Mouse (Mus musculus): ENCODE data around the gene Spc25. TPM values are rescaled to one million over a fixed set of nuclear protein-coding genes. Genes with fewer than 3 reads are reported as not detected.

Gene Spc25
- total and polyA plus RNA-seq, 2 experiments from 2014 or later, result 8.7 to 12.9 TPM

DNA sequence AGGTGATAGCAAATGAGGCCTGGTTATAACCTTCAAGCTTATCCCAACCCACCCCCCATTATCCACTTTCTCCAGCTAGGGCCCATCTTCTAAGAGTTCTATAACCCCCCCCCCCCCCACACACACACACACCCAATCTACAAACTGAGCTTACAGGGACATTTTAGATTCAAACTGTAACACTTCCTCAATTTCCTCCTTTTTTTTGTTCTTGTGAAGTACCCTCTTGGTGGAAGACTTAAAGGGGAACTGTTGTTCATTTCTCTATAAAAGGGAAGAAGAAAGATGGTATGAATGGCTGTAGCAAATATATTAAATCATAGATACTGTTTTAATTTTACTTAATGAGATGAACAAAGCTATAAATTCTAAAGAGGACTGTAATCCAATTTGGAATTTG lies 26.1 kb upstream of the Spc25 start:
- Histone ChIP-seq H3K27me3 (ENCODE audit: insufficient read depth, low read length) (no peaks in the 10 kb centered on the region), H3K9me3 (ENCODE audit: low read length) (no peaks in the 10 kb centered on the region), H3K27ac (ENCODE audit: low read depth, low read length) (no peak overlapping the region), H3K9ac (replicated peaks; ENCODE audit: low read length, poor library complexity, severe bottlenecking) (no peak overlapping the region), H3K36me3 (ENCODE audit: insufficient read depth, low read length) (no peaks in the 10 kb centered on the region), H3K4me3 (ENCODE audit: low read depth, low read length) (no peak overlapping the region), H3K4me1 (ENCODE audit: insufficient read depth, low read length) (no peaks in the 10 kb centered on the region), H3K4me2 (ENCODE audit: low read depth, low read length, poor library complexity, severe bottlenecking) (no peak overlapping the region)
- DNase-seq (ENCODE audit: low spot score) (no peak), ATAC-seq (ENCODE audit: low FRiP score) (no peak)
- TF ChIP-seq CTCF (IDR thresholded peaks at IDR 0.05), result no peak

- no peaks in the 10 kb centered on the region for H3K36me3 ChIP-seq (ENCODE audit: insufficient read depth, low read length)
- ATAC-seq (ENCODE audit: low FRiP score) (no peak), DNase-seq (ENCODE audit: low spot score) (no peak)
- no peak for TF ChIP-seq CTCF (IDR thresholded peaks at IDR 0.05)
- no peak overlapping the region for H3K27ac ChIP-seq (ENCODE audit: low read depth, low read length)
- 82% methylated on average over 2 of the region's 2 CpGs for WGBS
- H3K27me3 ChIP-seq (ENCODE audit: insufficient read depth, low read length), result no peaks in the 10 kb centered on the region
- H3K9ac ChIP-seq (replicated peaks; ENCODE audit: low read length, poor library complexity, severe bottlenecking), result no peak overlapping the region
- H3K4me2 ChIP-seq (ENCODE audit: low read depth, low read length, poor library complexity, severe bottlenecking), result no peak overlapping the region
- H3K4me3 ChIP-seq (ENCODE audit: low read depth, low read length), result no peak overlapping the region
- H3K4me1 ChIP-seq (ENCODE audit: insufficient read depth, low read length), result no peaks in the 10 kb centered on the region
- no peaks in the 10 kb centered on the region for H3K9me3 ChIP-seq (ENCODE audit: low read length)
These were observed 24.1 kb upstream of the Spc25 start for GRCm38 (mm10) chr2:69230137-69230536.

GRCm38 (mm10) chr2:69228635-69229034 lies 22.6 kb upstream of the Spc25 start:
- Histone ChIP-seq H3K27ac (ENCODE audit: low read depth, low read length) (no peak overlapping the region), H3K9me3 (ENCODE audit: low read length) (no peaks in the 10 kb centered on the region), H3K27me3 (ENCODE audit: insufficient read depth, low read length) (no peaks in the 10 kb centered on the region), H3K36me3 (ENCODE audit: insufficient read depth, low read length) (no peaks in the 10 kb centered on the region), H3K4me1 (ENCODE audit: insufficient read depth, low read length) (no peaks in the 10 kb centered on the region), H3K4me3 (ENCODE audit: low read depth, low read length) (no peak overlapping the region), H3K4me2 (ENCODE audit: low read depth, low read length, poor library complexity, severe bottlenecking) (no peak overlapping the region), H3K9ac (replicated peaks; ENCODE audit: low read length, poor library complexity, severe bottlenecking) (no peak overlapping the region)
- ATAC-seq (ENCODE audit: low FRiP score) (no peak), DNase-seq (ENCODE audit: low spot score) (no peak)
- no peak for TF ChIP-seq CTCF (IDR thresholded peaks at IDR 0.05)
- 41% methylated on average over 6 of the region's 6 CpGs for WGBS

DNA sequence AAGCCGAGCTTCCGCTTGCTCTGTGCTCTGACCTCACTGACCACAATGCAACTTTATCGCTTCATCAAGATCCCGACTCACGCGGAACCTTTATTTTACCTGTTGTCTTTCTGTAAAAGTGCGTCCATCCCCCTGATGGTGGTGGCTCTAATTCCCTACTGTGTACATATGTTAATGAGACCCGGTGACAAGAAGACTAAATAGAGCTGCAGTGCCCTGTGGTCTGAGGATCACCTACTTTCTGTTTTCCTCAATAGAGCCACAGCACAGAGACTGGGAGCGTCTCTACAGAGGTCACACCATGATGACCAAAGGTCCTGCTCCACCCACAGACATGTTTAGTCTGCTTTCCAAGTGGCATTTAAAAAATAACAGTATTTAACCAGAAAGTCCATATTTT lies 20.9 kb upstream of the Spc25 start:
- Histone ChIP-seq H3K27me3 (ENCODE audit: insufficient read depth, low read length) (no peaks in the 10 kb centered on the region), H3K4me3 (ENCODE audit: low read depth, low read length) (no peak overlapping the region), H3K27ac (ENCODE audit: low read depth, low read length) (no peak overlapping the region), H3K9me3 (ENCODE audit: low read length) (no peaks in the 10 kb centered on the region), H3K36me3 (ENCODE audit: insufficient read depth, low read length) (no peaks in the 10 kb centered on the region), H3K4me1 (ENCODE audit: insufficient read depth, low read length) (no peaks in the 10 kb centered on the region), H3K9ac (replicated peaks; ENCODE audit: low read length, poor library complexity, severe bottlenecking) (no peak overlapping the region), H3K4me2 (ENCODE audit: low read depth, low read length, poor library complexity, severe bottlenecking) (no peak overlapping the region)
- no peak for DNase-seq (ENCODE audit: low spot score)
- no peak for TF ChIP-seq CTCF (IDR thresholded peaks at IDR 0.05)
- WGBS, result 86% methylated on average over 9 of the region's 9 CpGs
- no peak for ATAC-seq (ENCODE audit: low FRiP score)

DNA sequence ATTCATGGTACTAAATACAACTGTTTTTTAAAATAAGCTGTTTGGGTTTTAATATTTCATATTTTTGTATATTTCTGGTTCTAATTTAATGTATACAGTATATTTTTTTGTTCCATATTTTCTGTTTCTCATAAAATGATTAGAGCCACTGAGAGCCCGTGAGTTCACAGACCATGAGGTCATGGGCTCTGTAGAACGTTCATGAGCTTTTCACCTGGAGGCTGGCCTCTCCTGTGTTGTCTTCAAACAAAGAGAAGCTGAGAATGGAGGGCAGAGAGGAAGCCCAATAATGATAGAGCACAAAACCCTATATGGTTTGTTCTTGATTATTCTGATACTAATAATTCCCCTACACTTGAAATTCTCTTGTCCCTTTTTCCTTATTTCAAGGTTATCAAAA lies 18.7 kb upstream of the Spc25 start:
- 70% methylated on average over 2 of the region's 2 CpGs for WGBS
- H3K27ac ChIP-seq (ENCODE audit: low read depth, low read length), result no peak overlapping the region

GRCm38 (mm10) chr2:69222815-69223214 lies 16.8 kb upstream of the Spc25 start:
- TF ChIP-seq CTCF (IDR thresholded peaks at IDR 0.05), result no peak
- no peak for ATAC-seq (ENCODE audit: low FRiP score)
- H3K4me2 ChIP-seq (ENCODE audit: low read depth, low read length, poor library complexity, severe bottlenecking), result no peak overlapping the region
- H3K36me3 ChIP-seq (ENCODE audit: insufficient read depth, low read length), result no peaks in the 10 kb centered on the region
- no peak overlapping the region for H3K27ac ChIP-seq (ENCODE audit: low read depth, low read length)
- H3K4me1 ChIP-seq (ENCODE audit: insufficient read depth, low read length), result no peaks in the 10 kb centered on the region
- no peak overlapping the region for H3K4me3 ChIP-seq (ENCODE audit: low read depth, low read length)
- no peak for DNase-seq (ENCODE audit: low spot score)
- H3K9me3 ChIP-seq (ENCODE audit: low read length), result no peaks in the 10 kb centered on the region
- H3K27me3 ChIP-seq (ENCODE audit: insufficient read depth, low read length), result no peaks in the 10 kb centered on the region
- WGBS, result 72% methylated on average over 10 of the region's 10 CpGs
- no peak overlapping the region for H3K9ac ChIP-seq (replicated peaks; ENCODE audit: low read length, poor library complexity, severe bottlenecking)

More for the DNA sequence above, 18.7 kb upstream of the Spc25 start:
- no peaks in the 10 kb centered on the region for H3K9me3 ChIP-seq (ENCODE audit: low read length)
- no peak for TF ChIP-seq CTCF (IDR thresholded peaks at IDR 0.05)
- no peak overlapping the region for H3K4me3 ChIP-seq (ENCODE audit: low read depth, low read length)
- no peak overlapping the region for H3K9ac ChIP-seq (replicated peaks; ENCODE audit: low read length, poor library complexity, severe bottlenecking)
- no peak for ATAC-seq (ENCODE audit: low FRiP score)
- no peaks in the 10 kb centered on the region for H3K36me3 ChIP-seq (ENCODE audit: insufficient read depth, low read length)
- no peaks in the 10 kb centered on the region for H3K27me3 ChIP-seq (ENCODE audit: insufficient read depth, low read length)
- no peak for DNase-seq (ENCODE audit: low spot score)
- H3K4me1 ChIP-seq (ENCODE audit: insufficient read depth, low read length), result no peaks in the 10 kb centered on the region
- H3K4me2 ChIP-seq (ENCODE audit: low read depth, low read length, poor library complexity, severe bottlenecking), result no peak overlapping the region

Data from midbrain, postnatal 0 days (tissue).